Mouse (Mus musculus) liver, postnatal 0 days (tissue): ENCODE measurements around the gene Olfr547. TPM values are rescaled to one million over a fixed set of nuclear protein-coding genes. Genes with fewer than 3 reads are reported as not detected.
"Not testable (repeated sequence)": the region's sequence is repeated elsewhere in the genome, so short reads cannot be mapped to it uniquely, and the experiment has no call there.

ENCODE experiments used
- ATAC-seq: fragments of 200-750 bp; cut with Nextera tagmentation; 2 replicates; pipeline ENCODE4 v1.8.0; 2017; ENCODE audit warnings: mild to moderate bottlenecking, moderate library complexity
- DNase-seq: peaks from one replicate; pipeline ENCODE4 v3.0.0-alpha.2; 2016
- H3K27ac ChIP-seq: fragments of 300-500 bp; sonication (generic); 2 replicates; pipeline ENCODE4 v1.5.1; 2014; ENCODE audit warnings: antibody characterized with exemption, moderate library complexity, mild to moderate bottlenecking, low read depth
- H3K27me3 ChIP-seq: fragments of 300-500 bp; sonication (generic); 2 replicates; pipeline ENCODE4 v1.6.1; 2014; ENCODE audit warnings: low read length, control low read depth, mixed read lengths; ENCODE audit not compliant: insufficient read depth
- H3K36me3 ChIP-seq: fragments of 300-500 bp; sonication (generic); replicated peaks from 2 replicates; pipeline ENCODE4 v1.6.1; 2014; ENCODE audit warnings: mild to moderate bottlenecking, control low read depth, low read length, moderate library complexity, mixed read lengths; ENCODE audit not compliant: insufficient read depth
- H3K4me1 ChIP-seq: fragments of 300-500 bp; sonication (generic); 2 replicates; pipeline ENCODE4 v1.6.1; 2014; ENCODE audit warnings: antibody characterized with exemption, mild to moderate bottlenecking, control low read depth; ENCODE audit not compliant: insufficient read depth
- H3K4me2 ChIP-seq: fragments of 300-500 bp; sonication (generic); 2 replicates; pipeline ENCODE4 v1.6.1; 2014; ENCODE audit warnings: low read depth, mild to moderate bottlenecking, low read length, moderate library complexity, mixed read lengths
- H3K4me3 ChIP-seq: fragments of 300-500 bp; sonication (generic); 2 replicates; pipeline ENCODE4 v1.5.1; 2014; ENCODE audit warnings: low read depth, low read length
- H3K9ac ChIP-seq: fragments of 300-500 bp; sonication (generic); replicated peaks from 2 replicates; pipeline ENCODE4 v1.6.1; 2014; ENCODE audit warnings: mild to moderate bottlenecking, moderate library complexity
- H3K9me3 ChIP-seq: fragments of 300-500 bp; sonication (generic); 2 replicates; pipeline ENCODE4 v1.6.1; 2016; ENCODE audit warnings: mild to moderate bottlenecking, control low read depth, low read length, mixed read lengths
- CTCF ChIP-seq: sonication (generic); IDR thresholded peaks from 2 replicates; pipeline ENCODE4 v1.5.1; 2016; ENCODE audit warnings: antibody characterized with exemption, low read depth
- EP300 ChIP-seq: IDR thresholded peaks from 2 replicates; pipeline ENCODE4 v1.6.1; 2016; ENCODE audit warnings: antibody characterized with exemption, low read depth, mild to moderate bottlenecking
- WGBS: fragments of 180-500 bp; shearing (Covaris S2); extraction: QIAGEN DNeasy Blood & Tissue Kit; methylation state at CpG from one replicate; pipeline ENCODE4 v1.1.7; 2014; ENCODE audit not compliant: insufficient replicate concordance; 5-methylcytosine and 5-hydroxymethylcytosine counted together
- polyA plus RNA-seq: library from polyadenylated mRNA; unstranded; fragments of >200 nt; fragmentation: Nextera tagmentation; extraction: Ambion mirVana; gene quantifications from 2 replicates; pipeline ENCODE4 v1.2.1, GENCODE M21; 2015

The Olfr547 gene
- polyA plus RNA-seq, result not detected in 2 replicates

GRCm38 (mm10) chr7:102534449-102534848 is at the start of gene Olfr547:
Olfr547 (plus strand) TSS chr7:102534749.
- ATAC-seq (no peak), DNase-seq (no peak)
- no peaks in the 10 kb centered on the region for H3K27me3 ChIP-seq
- no peak for TF ChIP-seq CTCF
- TF ChIP-seq EP300, result no peak
- H3K9ac ChIP-seq, result no peak within 1 kb of the TSS
- no peaks in the 10 kb centered on the region for H3K4me1 ChIP-seq
- no peak within 1 kb of the TSS for H3K4me2 ChIP-seq
- no peak within 1 kb of the TSS for H3K27ac ChIP-seq
- H3K9me3 ChIP-seq, result no peaks in the 10 kb centered on the region
- 74% methylated on average over 1 of the region's 1 CpGs for WGBS
- H3K36me3 ChIP-seq, result no peaks in the 10 kb centered on the region
- H3K4me3 ChIP-seq, result no peak within 1 kb of the TSS

- not testable (repeated sequence) for H3K36me3 ChIP-seq, H3K27ac ChIP-seq, H3K4me3 ChIP-seq, H3K9ac ChIP-seq, H3K9me3 ChIP-seq, ATAC-seq, H3K4me1 ChIP-seq, DNase-seq, H3K27me3 ChIP-seq, H3K4me2 ChIP-seq
- 65% methylated on average over 7 of the region's 8 CpGs for WGBS
- TF ChIP-seq CTCF, result 0 out of 2 replicates have a peak, but pooled peaks have one; percentile 15
Measured at GRCm38 (mm10) chr7:102484766-102485165, 49.8 kb upstream of the Olfr547 start.

- ATAC-seq, result no peak
- WGBS, result 44% methylated on average over 1 of the region's 1 CpGs
- no peak overlapping the region for H3K9ac ChIP-seq
- H3K4me2 ChIP-seq, result no peak overlapping the region
- H3K27ac ChIP-seq, result no peak overlapping the region
- TF ChIP-seq CTCF (no peak), EP300 (no peak)
- H3K4me3 ChIP-seq, result no peak overlapping the region
- 0 out of 2 replicates have a peak, but pooled peaks cover 5% of the 10 kb centered on the region for H3K4me1 ChIP-seq
- DNase-seq, result no peak
- H3K27me3 ChIP-seq, result no peaks in the 10 kb centered on the region
- H3K36me3 ChIP-seq, result no peaks in the 10 kb centered on the region
- no peaks in the 10 kb centered on the region for H3K9me3 ChIP-seq
Measured at GRCm38 (mm10) chr7:102486105-102486504, 48.4 kb upstream of the Olfr547 start.

GRCm38 (mm10) chr7:102488161-102488560 is 46.4 kb upstream of the Olfr547 start, which contains the start of gene Olfr544:
Olfr544 (minus strand) TSS chr7:102488313.
- Histone ChIP-seq H3K9ac (no peak within 1 kb of the TSS), H3K9me3 (no peaks in the 10 kb centered on the region), H3K27ac (no peak within 1 kb of the TSS), H3K36me3 (no peaks in the 10 kb centered on the region), H3K4me2 (no peak within 1 kb of the TSS), H3K27me3 (no peaks in the 10 kb centered on the region), H3K4me3 (no peak within 1 kb of the TSS), H3K4me1 (0 out of 2 replicates have a peak, but pooled peaks cover 5% of the 10 kb centered on the region)
- DNase-seq (no peak), ATAC-seq (no peak)
- 43% methylated on average over 1 of the region's 1 CpGs for WGBS
- no peak for TF ChIP-seq EP300
- TF ChIP-seq CTCF, result no peak

GRCm38 (mm10) chr7:102494416-102494815 is 40.1 kb upstream of the Olfr547 start:
- 53% methylated on average over 6 of the region's 7 CpGs for WGBS
- H3K36me3 ChIP-seq, result not testable (repeated sequence)

GRCm38 (mm10) chr7:102499473-102499872 is 35.1 kb upstream of the Olfr547 start, which contains the start of gene Olfr545:
Olfr545 (minus strand) TSS chr7:102499573.
- no peaks in the 10 kb centered on the region for H3K27me3 ChIP-seq
- ATAC-seq (no peak), DNase-seq (no peak)
- WGBS, result 64% methylated on average over 3 of the region's 3 CpGs
- H3K36me3 ChIP-seq, result no peaks in the 10 kb centered on the region
- H3K4me3 ChIP-seq, result no peak within 1 kb of the TSS
- H3K9ac ChIP-seq, result no peak within 1 kb of the TSS
- TF ChIP-seq EP300 (no peak), CTCF (no peak)
- no peaks in the 10 kb centered on the region for H3K9me3 ChIP-seq
- no peaks in the 10 kb centered on the region for H3K4me1 ChIP-seq
- no peak within 1 kb of the TSS for H3K27ac ChIP-seq
- H3K4me2 ChIP-seq, result no peak within 1 kb of the TSS

More at GRCm38 (mm10) chr7:102494416-102494815, 40.1 kb upstream of the Olfr547 start:
- H3K9ac ChIP-seq, H3K27ac ChIP-seq, H3K4me2 ChIP-seq, H3K27me3 ChIP-seq, DNase-seq, H3K9me3 ChIP-seq, H3K4me1 ChIP-seq, ATAC-seq, H3K4me3 ChIP-seq: not testable (repeated sequence)

- no peaks in the 10 kb centered on the region for H3K36me3 ChIP-seq
- ATAC-seq (no peak), DNase-seq (no peak)
- H3K9me3 ChIP-seq, result no peaks in the 10 kb centered on the region
- H3K27ac ChIP-seq, result no peak overlapping the region
- H3K4me1 ChIP-seq, result no peaks in the 10 kb centered on the region
- H3K4me3 ChIP-seq, result no peak overlapping the region
- H3K9ac ChIP-seq, result no peak overlapping the region
- H3K4me2 ChIP-seq, result no peak overlapping the region
- TF ChIP-seq EP300 (no peak), CTCF (no peak)
- no peaks in the 10 kb centered on the region for H3K27me3 ChIP-seq
- 75% methylated on average over 5 of the region's 5 CpGs for WGBS
Measured at GRCm38 (mm10) chr7:102501986-102502385, 32.6 kb upstream of the Olfr547 start.
